Mouse (Mus musculus) testis, adult 2 months (tissue): ENCODE data around the gene Chd2. TPM values are rescaled to one million over a fixed set of nuclear protein-coding genes. Genes with fewer than 3 reads are reported as not detected.

ENCODE experiments used
- H3K27ac ChIP-seq: fragments of 200-500 bp; 2 replicates; pipeline ENCODE4 v1.5.1; 2012; ENCODE audit warnings: low read depth, low read length; ENCODE audit not compliant: control insufficient read depth, insufficient read depth
- H3K27me3 ChIP-seq: fragments of 200-500 bp; 2 replicates; pipeline ENCODE4 v1.6.1; 2012; ENCODE audit warnings: mild to moderate bottlenecking, low read length, moderate library complexity; ENCODE audit not compliant: control insufficient read depth, insufficient read depth
- H3K36me3 ChIP-seq: fragments of 200-500 bp; 2 replicates; pipeline ENCODE4 v1.6.1; 2012; ENCODE audit warnings: mild to moderate bottlenecking, low read length; ENCODE audit not compliant: control insufficient read depth, insufficient read depth
- H3K4me1 ChIP-seq: fragments of 200-500 bp; 2 replicates; pipeline ENCODE4 v1.6.1; 2012; ENCODE audit warnings: low read length; ENCODE audit not compliant: control insufficient read depth, insufficient read depth
- H3K4me3 ChIP-seq: fragments of 200-500 bp; 2 replicates; pipeline ENCODE4 v1.5.1; 2012; ENCODE audit warnings: low read depth, mild to moderate bottlenecking, low read length, moderate library complexity, mixed read lengths; ENCODE audit not compliant: control insufficient read depth
- CTCF ChIP-seq: fragments of 200-500 bp; IDR thresholded peaks from 2 replicates; pipeline ENCODE4 v1.5.1; 2012; ENCODE audit warnings: low read depth, mild to moderate bottlenecking, inconsistent platforms, low read length, moderate library complexity; ENCODE audit not compliant: control insufficient read depth, insufficient read depth, insufficient replicate concordance
- POLR2A ChIP-seq: fragments of 200-500 bp; IDR thresholded peaks from 2 replicates; pipeline ENCODE4 v1.6.1; 2012; ENCODE audit warnings: low read depth, mild to moderate bottlenecking, inconsistent platforms, low read length, moderate library complexity; ENCODE audit not compliant: control insufficient read depth
- polyA plus RNA-seq: library from polyadenylated mRNA; depleted of rRNA; stranded (reverse); fragments of >200 nt; gene quantifications from 2 replicates; pipeline ENCODE4 v1.2.3, GENCODE M21; 2012

Gene Chd2
- polyA plus RNA-seq, 1 experiment, result 20.6 TPM

DNA sequence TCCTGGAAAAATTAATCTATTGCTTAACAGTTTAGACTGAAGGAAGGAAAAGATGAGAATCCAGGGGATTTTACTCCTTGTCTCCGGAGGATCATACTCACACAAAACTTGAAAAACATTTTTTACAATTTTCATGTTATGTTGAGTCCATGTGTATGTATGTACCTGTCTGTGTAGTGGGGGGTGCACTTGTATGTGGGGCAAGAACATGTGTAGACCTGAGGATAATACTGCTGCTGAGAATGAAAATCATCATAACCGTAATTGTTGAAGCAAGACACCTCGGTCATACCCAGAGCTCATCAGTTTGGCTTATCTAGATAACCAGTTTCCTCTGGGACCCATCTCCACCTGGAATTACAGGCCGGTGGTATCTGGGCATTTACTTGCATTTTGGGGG is 3.4 kb upstream of the Chd2 start:
- no peak overlapping the region for H3K27ac ChIP-seq
- no peak for TF ChIP-seq POLR2A
- no peak for TF ChIP-seq CTCF
- H3K27me3 ChIP-seq, result no peaks in the 10 kb centered on the region
- H3K4me3 ChIP-seq, result no peak overlapping the region
- 0 out of 2 replicates have a peak, but pooled peaks cover 1% of the 10 kb centered on the region for H3K36me3 ChIP-seq
- H3K4me1 ChIP-seq, result peaks cover 4% of the 10 kb centered on the region; the same call in 1 of the 2 replicates

DNA sequence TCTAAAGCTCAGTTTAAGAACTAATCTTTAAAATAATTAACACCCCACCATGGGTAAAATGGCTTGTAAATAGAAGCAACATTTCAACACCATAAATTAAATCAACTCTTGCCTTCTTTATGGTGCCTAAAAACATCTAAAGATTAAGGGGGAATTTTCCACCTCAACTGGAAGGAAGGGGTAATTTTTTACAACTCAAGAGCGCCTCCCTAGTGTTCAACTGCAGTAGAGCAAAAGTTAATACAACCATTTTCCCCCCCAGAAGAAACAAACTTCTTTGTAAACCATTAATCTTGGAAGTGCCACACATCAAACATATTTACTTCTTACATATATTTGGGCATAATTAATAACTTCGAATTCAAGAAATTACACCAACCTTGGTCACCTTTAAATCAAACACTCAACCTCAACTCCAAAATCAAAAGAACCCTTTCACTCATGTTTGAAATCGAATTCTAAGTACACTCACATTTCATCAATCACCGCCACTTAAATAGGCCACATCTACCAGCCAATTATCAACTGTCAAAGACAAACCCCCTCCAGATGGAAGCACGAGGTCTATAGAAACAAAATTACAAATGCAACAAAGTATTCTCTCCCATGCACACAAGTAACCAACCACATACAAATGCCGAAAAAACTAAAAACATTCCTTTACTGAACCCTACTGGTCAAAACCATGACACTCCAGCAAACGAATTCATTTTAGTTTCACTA is 662 bp upstream of the Chd2 start:
- Histone ChIP-seq H3K4me1 (peaks cover 4% of the 10 kb centered on the region; the same call in 1 of the 2 replicates), H3K36me3 (no peaks in the 10 kb centered on the region), H3K27me3 (no peaks in the 10 kb centered on the region), H3K4me3 (no peak overlapping the region), H3K27ac (no peak overlapping the region)
- TF ChIP-seq POLR2A, result no peak
- no peak for TF ChIP-seq CTCF

DNA sequence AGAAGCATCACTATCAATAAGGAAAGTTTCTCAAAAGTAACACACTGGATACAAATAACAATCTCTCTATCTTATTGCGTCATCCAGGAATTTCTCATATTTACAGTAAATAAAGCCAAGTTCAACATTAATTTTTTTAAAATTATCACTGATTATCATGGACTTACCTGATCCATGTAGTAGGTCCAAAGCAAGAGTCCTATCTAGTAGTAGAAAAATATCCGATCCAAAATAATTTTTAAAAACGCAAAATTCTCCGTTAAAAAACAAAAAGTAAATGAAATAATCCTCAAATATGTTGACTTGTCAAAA is 595 bp downstream of the Chd2 start:
- peaks cover 4% of the 10 kb centered on the region; the same call in 1 of the 2 replicates for H3K4me1 ChIP-seq
- H3K27ac ChIP-seq, result peak overlapping the region; percentile 97
- H3K4me3 ChIP-seq, result peak overlapping the region; percentile 87; the same call in 1 of the 2 replicates
- H3K36me3 ChIP-seq, result no peaks in the 10 kb centered on the region
- no peaks in the 10 kb centered on the region for H3K27me3 ChIP-seq
- TF ChIP-seq CTCF, result no peak

DNA sequence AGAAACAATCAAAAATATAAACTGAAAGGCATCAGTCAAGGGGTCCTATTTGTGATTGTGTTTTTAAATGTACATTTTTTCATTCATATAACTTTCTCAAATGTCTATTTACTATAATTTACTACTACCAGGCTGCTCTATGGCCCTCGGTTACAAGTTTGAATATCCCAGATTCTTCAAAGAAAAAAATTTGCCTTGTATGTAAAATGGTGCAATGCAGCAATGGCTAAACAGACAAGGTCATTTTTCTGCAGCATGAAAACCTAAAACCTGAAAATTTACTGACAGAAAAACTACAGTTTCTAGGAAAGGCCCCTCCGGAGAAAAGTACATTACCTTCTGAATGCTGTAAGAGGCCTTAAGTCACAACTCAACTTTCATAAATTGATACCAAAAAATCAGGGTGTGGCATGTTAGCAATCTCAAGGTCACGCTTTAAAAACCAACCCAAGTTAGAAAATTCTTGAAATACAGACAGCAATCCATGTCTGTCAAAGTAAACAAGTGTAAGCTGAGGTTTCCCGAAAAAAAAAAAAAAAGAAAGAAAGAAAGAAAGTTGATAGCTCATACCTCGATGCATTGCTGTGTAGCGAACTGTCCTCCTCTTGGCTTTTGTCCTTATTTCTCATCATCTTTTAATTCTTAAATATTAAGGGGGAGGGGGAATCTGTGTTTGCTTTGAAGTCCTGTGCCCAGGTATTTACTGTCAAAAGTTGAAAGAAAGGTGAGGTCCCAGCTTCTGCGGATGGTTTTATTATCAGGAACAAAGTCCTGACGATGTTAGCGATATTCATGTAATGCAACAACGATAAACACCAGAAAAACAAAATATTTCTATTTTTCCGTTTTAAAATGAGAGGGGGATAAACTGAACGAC is 1.2 kb downstream of the Chd2 start:
- Histone ChIP-seq H3K4me3 (peak overlapping the region; percentile 57; the same call in 1 of the 2 replicates), H3K27me3 (no peaks in the 10 kb centered on the region), H3K4me1 (peaks cover 4% of the 10 kb centered on the region; the same call in 1 of the 2 replicates), H3K36me3 (no peaks in the 10 kb centered on the region), H3K27ac (peak overlapping the region; percentile 61; the same call in 1 of the 2 replicates)
- TF ChIP-seq POLR2A (no peak), CTCF (no peak)

DNA sequence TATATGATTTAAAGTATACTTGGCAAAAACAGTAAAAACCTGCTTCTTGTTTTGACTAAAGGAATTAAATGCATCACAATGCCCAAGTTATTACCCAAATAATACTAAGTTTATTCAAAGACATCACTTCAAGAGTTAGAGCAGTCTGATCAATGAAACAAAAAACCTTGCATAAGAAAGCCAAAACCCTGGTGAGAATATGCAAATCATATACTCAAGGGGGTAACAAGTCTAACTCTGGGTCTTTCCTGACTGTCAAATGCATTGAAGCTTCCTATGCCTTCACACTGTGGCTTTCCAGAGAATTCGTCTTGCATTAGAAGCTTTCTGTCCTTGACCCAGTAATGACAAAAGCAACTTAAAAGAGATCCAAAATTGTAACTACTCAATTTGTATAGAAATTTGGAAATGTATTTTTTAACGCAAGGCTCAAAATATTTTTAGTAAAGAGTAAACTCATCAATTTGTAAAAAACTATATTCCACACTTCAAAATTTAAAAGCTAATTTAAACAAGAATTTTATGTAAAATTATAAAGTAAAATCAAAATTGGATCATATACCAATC is 2.4 kb downstream of the Chd2 start:
- no peak for TF ChIP-seq CTCF
- no peak for TF ChIP-seq POLR2A
- peak overlapping the region; percentile 74; the same call in 1 of the 2 replicates for H3K27ac ChIP-seq

DNA sequence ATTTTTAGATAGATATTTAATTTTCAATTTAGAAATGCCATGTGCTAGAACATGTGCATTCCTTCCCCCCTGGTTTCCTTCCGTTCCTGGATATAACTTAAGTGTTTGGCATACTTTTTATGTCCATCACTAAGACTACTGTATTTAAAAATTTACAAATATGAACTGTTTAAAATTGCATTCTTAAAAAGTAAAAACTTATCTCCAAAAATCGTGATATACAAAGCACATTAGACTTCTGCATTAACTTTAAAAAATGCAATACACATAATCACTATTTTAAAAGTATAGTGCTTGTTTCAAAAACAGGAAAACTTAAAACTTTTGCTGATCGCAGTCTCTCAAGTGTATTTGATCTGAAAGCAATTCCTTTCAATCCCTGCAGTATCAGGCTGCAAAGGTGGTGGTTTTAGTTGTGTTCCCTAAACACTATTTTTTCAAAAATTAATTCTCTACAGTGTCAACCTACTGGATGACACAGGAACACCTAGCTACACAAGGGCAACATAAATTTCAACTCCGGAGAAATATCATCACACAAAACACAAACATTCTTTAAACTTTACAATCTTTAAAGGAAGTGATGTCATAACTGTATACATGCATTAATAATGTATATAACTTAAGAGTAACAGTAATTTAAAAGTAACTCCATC is 3.1 kb downstream of the Chd2 start:
- TF ChIP-seq POLR2A (no peak), CTCF (no peak)
- no peaks in the 10 kb centered on the region for H3K36me3 ChIP-seq
- peak overlapping the region; percentile 85; the same call in 1 of the 2 replicates for H3K4me3 ChIP-seq
- no peaks in the 10 kb centered on the region for H3K27me3 ChIP-seq
- peak overlapping the region; percentile 88 for H3K27ac ChIP-seq
- H3K4me1 ChIP-seq, result peaks cover 4% of the 10 kb centered on the region; the same call in 1 of the 2 replicates

More for the DNA sequence above, 2.4 kb downstream of the Chd2 start:
- Histone ChIP-seq H3K36me3 (no peaks in the 10 kb centered on the region), H3K4me3 (peak overlapping the region; percentile 21; the same call in 1 of the 2 replicates), H3K27me3 (no peaks in the 10 kb centered on the region), H3K4me1 (peaks cover 4% of the 10 kb centered on the region; the same call in 1 of the 2 replicates)
